Mouse (Mus musculus) cortical plate, adult 2 months (tissue): ENCODE data around the gene Bcorl1. TPM values are rescaled to one million over a fixed set of nuclear protein-coding genes. Genes with fewer than 3 reads are reported as not detected.
A peak's percentile ranks its signal among the peaks of the same experiment; 100 is the strongest.

Experiments
- H3K27ac ChIP-seq: fragments of 200-500 bp; 2 replicates; pipeline ENCODE4 v1.5.1; 2012; ENCODE audit warnings: low read length, control low read depth, inconsistent platforms; ENCODE audit not compliant: insufficient read depth
- H3K4me1 ChIP-seq: fragments of 200-500 bp; 2 replicates; pipeline ENCODE4 v1.6.1; 2011; ENCODE audit warnings: low read length; ENCODE audit not compliant: control insufficient read depth, insufficient read depth
- H3K4me3 ChIP-seq: fragments of 200-500 bp; 2 replicates; pipeline ENCODE4 v1.5.1; 2011; ENCODE audit warnings: mild to moderate bottlenecking, low read length, control low read depth; ENCODE audit not compliant: insufficient read depth
- CTCF ChIP-seq: fragments of 200-500 bp; IDR thresholded peaks from 2 replicates; pipeline ENCODE4 v1.5.1; 2011; ENCODE audit warnings: mild to moderate bottlenecking, control low read depth, low read length; ENCODE audit not compliant: insufficient read depth; ENCODE audit errors: extremely low read depth
- POLR2A ChIP-seq: fragments of 200-500 bp; IDR thresholded peaks from 2 replicates; pipeline ENCODE4 v1.6.1; 2011; ENCODE audit warnings: mild to moderate bottlenecking, low read length, control low read depth; ENCODE audit not compliant: insufficient read depth; ENCODE audit errors: extremely low read depth
- polyA plus RNA-seq: library from polyadenylated mRNA; depleted of rRNA; stranded (reverse); fragments of >200 nt; gene quantifications from 2 replicates; pipeline ENCODE4 v1.2.3, GENCODE M21; 2012; rRNA removed

Bcorl1 gene
- polyA plus RNA-seq = 7.7 and 8.4 TPM in 2 replicates

- no peak within 1 kb of the TSS for H3K27ac ChIP-seq
- TF ChIP-seq POLR2A (no peak), CTCF (no peak)
- H3K4me1 ChIP-seq = no peaks in the 10 kb centered on the region
- H3K4me3 ChIP-seq = peak within 1 kb of the TSS; percentile 36
Measured at GRCm38 (mm10) chrX:48341141-48341540, at the start of gene Bcorl1. Gene Bcorl1, plus strand, starts transcription at chrX:48341358.

GRCm38 (mm10) chrX:48291413-48291812 lies 49.7 kb upstream of the Bcorl1 start:
- Histone ChIP-seq H3K4me1 (no peaks in the 10 kb centered on the region), H3K27ac (no peak overlapping the region), H3K4me3 (no peak overlapping the region)
- no peak for TF ChIP-seq CTCF
- no peak for TF ChIP-seq POLR2A

- H3K27ac ChIP-seq = no peak overlapping the region
- TF ChIP-seq CTCF (no peak), POLR2A (no peak)
- H3K4me3 ChIP-seq = no peak overlapping the region
- no peaks in the 10 kb centered on the region for H3K4me1 ChIP-seq
Measured at GRCm38 (mm10) chrX:48305356-48305755, 35.8 kb upstream of the Bcorl1 start.

- Histone ChIP-seq H3K27ac (no peak overlapping the region), H3K4me3 (no peak overlapping the region), H3K4me1 (no peaks in the 10 kb centered on the region; the same call in 1 of the 2 replicates)
- no peak for TF ChIP-seq POLR2A
- TF ChIP-seq CTCF = no peak
Measured at GRCm38 (mm10) chrX:48310706-48311517, 30.2 kb upstream of the Bcorl1 start.

- no peak for TF ChIP-seq CTCF
- TF ChIP-seq POLR2A = no peak
- H3K4me3 ChIP-seq = no peak overlapping the region
- H3K27ac ChIP-seq = no peak overlapping the region
- no peaks in the 10 kb centered on the region; the same call in 1 of the 2 replicates for H3K4me1 ChIP-seq
Measured at GRCm38 (mm10) chrX:48311727-48312126, 29.4 kb upstream of the Bcorl1 start.

- no peaks in the 10 kb centered on the region; the same call in 1 of the 2 replicates for H3K4me1 ChIP-seq
- TF ChIP-seq POLR2A (no peak), CTCF (no peak)
Measured at GRCm38 (mm10) chrX:48314530-48315079, 26.6 kb upstream of the Bcorl1 start.

GRCm38 (mm10) chrX:48317444-48317843 lies 23.7 kb upstream of the Bcorl1 start:
- TF ChIP-seq POLR2A = no peak
- TF ChIP-seq CTCF = no peak
- no peak overlapping the region for H3K4me3 ChIP-seq
- H3K27ac ChIP-seq = no peak overlapping the region
- no peaks in the 10 kb centered on the region; the same call in 1 of the 2 replicates for H3K4me1 ChIP-seq

More at GRCm38 (mm10) chrX:48314530-48315079, 26.6 kb upstream of the Bcorl1 start:
- H3K4me3 ChIP-seq = peak overlapping the region; percentile 44
- no peak overlapping the region for H3K27ac ChIP-seq

GRCm38 (mm10) chrX:48318194-48318593 lies 23.0 kb upstream of the Bcorl1 start:
- no peak overlapping the region for H3K4me3 ChIP-seq
- H3K27ac ChIP-seq = no peak overlapping the region
- no peaks in the 10 kb centered on the region; the same call in 1 of the 2 replicates for H3K4me1 ChIP-seq
- TF ChIP-seq POLR2A (no peak), CTCF (no peak)

- Histone ChIP-seq H3K4me1 (no peaks in the 10 kb centered on the region), H3K27ac (no peak overlapping the region), H3K4me3 (peak overlapping the region; percentile 36; the same call in 1 of the 2 replicates)
- TF ChIP-seq POLR2A = no peak
- TF ChIP-seq CTCF = no peak
Measured at GRCm38 (mm10) chrX:48340441-48341049, 613 bp upstream of the Bcorl1 start.

GRCm38 (mm10) chrX:48341621-48342161 lies 533 bp downstream of the Bcorl1 start:
- Histone ChIP-seq H3K4me1 (no peaks in the 10 kb centered on the region), H3K4me3 (peak overlapping the region; percentile 36), H3K27ac (no peak overlapping the region)
- no peak for TF ChIP-seq POLR2A
- TF ChIP-seq CTCF = no peak
